Mouse (Mus musculus): Measurements from ENCODE around the gene 1520401A03Rik. TPM values are rescaled to one million over a fixed set of nuclear protein-coding genes. Genes with fewer than 3 reads are reported as not detected.

The 1520401A03Rik gene
- polyA plus RNA-seq, 1 experiment from 2014 or later: not detected

- Histone ChIP-seq H3K4me1 (ENCODE audit: control insufficient read depth, insufficient read depth, low read length) (peaks cover 17% of the 10 kb centered on the region), H3K9me3 (ENCODE audit: control insufficient read depth, low read length) (no peaks in the 10 kb centered on the region), H3K4me3 (ENCODE audit: low read length) (no peak overlapping the region), H3K27ac (ENCODE audit: low read length) (no peak overlapping the region), H3K36me3 (ENCODE audit: control insufficient read depth, insufficient read depth, low read length) (no peaks in the 10 kb centered on the region), H3K27me3 (replicated peaks; ENCODE audit: control insufficient read depth, insufficient read depth, low read length) (no peaks in the 10 kb centered on the region), H3K9ac (ENCODE audit: low read depth, low read length) (no peak overlapping the region), H3K4me2 (ENCODE audit: low read depth, low read length) (no peak overlapping the region)
- 74% methylated on average over 2 of the region's 2 CpGs for WGBS
- ATAC-seq: no peak
Measured at GRCm38 (mm10) chr17:23721886-23722285, 697 bp downstream of the 1520401A03Rik start.

DNA sequence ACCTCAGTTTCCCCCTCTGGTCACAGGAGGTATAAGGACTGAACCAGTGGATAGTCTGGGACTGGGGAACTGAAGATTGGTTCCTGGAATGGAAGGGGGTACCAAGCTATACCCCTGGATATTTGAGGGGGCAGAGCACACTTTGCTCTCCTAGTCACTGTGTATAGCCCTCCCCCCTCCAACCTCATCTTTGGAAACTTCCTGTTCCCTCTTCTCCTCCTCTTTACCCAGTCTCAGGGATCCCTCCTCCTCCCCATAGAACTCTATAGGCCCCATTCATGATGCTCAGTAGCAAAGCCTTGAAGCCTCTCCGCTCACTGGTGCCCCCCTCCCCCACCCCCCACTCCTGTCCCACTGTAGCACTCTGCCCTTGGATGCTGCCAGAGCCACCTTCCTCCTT is 3.1 kb downstream of the 1520401A03Rik start:
- WGBS: 39% methylated on average over 1 of the region's 1 CpGs
- Histone ChIP-seq H3K27ac (ENCODE audit: low read length) (no peak overlapping the region), H3K27me3 (replicated peaks; ENCODE audit: control insufficient read depth, insufficient read depth, low read length) (no peaks in the 10 kb centered on the region), H3K4me1 (ENCODE audit: control insufficient read depth, insufficient read depth, low read length) (peaks cover 11% of the 10 kb centered on the region), H3K9ac (ENCODE audit: low read depth, low read length) (no peak overlapping the region), H3K36me3 (ENCODE audit: control insufficient read depth, insufficient read depth, low read length) (no peaks in the 10 kb centered on the region), H3K9me3 (ENCODE audit: control insufficient read depth, low read length) (no peaks in the 10 kb centered on the region), H3K4me3 (ENCODE audit: low read length) (no peak overlapping the region), H3K4me2 (ENCODE audit: low read depth, low read length) (no peak overlapping the region)
- no peak for ATAC-seq

GRCm38 (mm10) chr17:23717003-23717402 is 5.6 kb downstream of the 1520401A03Rik start:
- Histone ChIP-seq H3K36me3 (ENCODE audit: control insufficient read depth, insufficient read depth, low read length) (no peaks in the 10 kb centered on the region), H3K9me3 (ENCODE audit: control insufficient read depth, low read length) (no peaks in the 10 kb centered on the region), H3K27me3 (replicated peaks; ENCODE audit: control insufficient read depth, insufficient read depth, low read length) (no peaks in the 10 kb centered on the region), H3K4me3 (ENCODE audit: low read length) (no peak overlapping the region), H3K9ac (ENCODE audit: low read depth, low read length) (no peak overlapping the region), H3K4me2 (ENCODE audit: low read depth, low read length) (no peak overlapping the region), H3K4me1 (ENCODE audit: control insufficient read depth, insufficient read depth, low read length) (peaks cover 11% of the 10 kb centered on the region), H3K27ac (ENCODE audit: low read length) (no peak overlapping the region)
- no peak for ATAC-seq
- WGBS: 60% methylated on average over 2 of the region's 2 CpGs

- no peaks in the 10 kb centered on the region for H3K4me1 ChIP-seq (ENCODE audit: control insufficient read depth, insufficient read depth, low read length)
- 3% methylated on average over 3 of the region's 3 CpGs for WGBS
- no peaks in the 10 kb centered on the region for H3K9me3 ChIP-seq (ENCODE audit: control insufficient read depth, low read length)
- H3K27ac ChIP-seq (ENCODE audit: low read length): no peak overlapping the region
- H3K4me3 ChIP-seq (ENCODE audit: low read length): no peak overlapping the region
- no peaks in the 10 kb centered on the region for H3K36me3 ChIP-seq (ENCODE audit: control insufficient read depth, insufficient read depth, low read length)
- H3K9ac ChIP-seq (ENCODE audit: low read depth, low read length): no peak overlapping the region
- no peak overlapping the region for H3K4me2 ChIP-seq (ENCODE audit: low read depth, low read length)
- 0 out of 2 replicates have a peak, but pooled peaks cover 3% of the 10 kb centered on the region for H3K27me3 ChIP-seq (replicated peaks; ENCODE audit: control insufficient read depth, insufficient read depth, low read length)
- peak; percentile 62 for ATAC-seq
Measured at GRCm38 (mm10) chr17:23706212-23706611, 16.4 kb downstream of the 1520401A03Rik start.

GRCm38 (mm10) chr17:23705525-23706104 is 17.0 kb downstream of the 1520401A03Rik start:
- no peak overlapping the region for H3K9ac ChIP-seq (ENCODE audit: low read depth, low read length)
- no peak overlapping the region for H3K27ac ChIP-seq (ENCODE audit: low read length)
- 74% methylated on average over 7 of the region's 7 CpGs for WGBS
- no peaks in the 10 kb centered on the region for H3K36me3 ChIP-seq (ENCODE audit: control insufficient read depth, insufficient read depth, low read length)
- 0 out of 2 replicates have a peak, but pooled peaks cover 7% of the 10 kb centered on the region for H3K27me3 ChIP-seq (replicated peaks; ENCODE audit: control insufficient read depth, insufficient read depth, low read length)
- no peaks in the 10 kb centered on the region for H3K9me3 ChIP-seq (ENCODE audit: control insufficient read depth, low read length)
- no peak overlapping the region for H3K4me2 ChIP-seq (ENCODE audit: low read depth, low read length)
- H3K4me3 ChIP-seq (ENCODE audit: low read length): no peak overlapping the region
- H3K4me1 ChIP-seq (ENCODE audit: control insufficient read depth, insufficient read depth, low read length): no peaks in the 10 kb centered on the region
- no peak for ATAC-seq

- no peak for ATAC-seq
- Histone ChIP-seq H3K27ac (ENCODE audit: low read length) (no peak overlapping the region), H3K4me1 (ENCODE audit: control insufficient read depth, insufficient read depth, low read length) (no peaks in the 10 kb centered on the region), H3K9ac (ENCODE audit: low read depth, low read length) (no peak overlapping the region), H3K27me3 (replicated peaks; ENCODE audit: control insufficient read depth, insufficient read depth, low read length) (peaks cover 7% of the 10 kb centered on the region; the same call in 1 of the 2 replicates), H3K9me3 (ENCODE audit: control insufficient read depth, low read length) (no peaks in the 10 kb centered on the region), H3K4me2 (ENCODE audit: low read depth, low read length) (no peak overlapping the region), H3K4me3 (ENCODE audit: low read length) (no peak overlapping the region), H3K36me3 (ENCODE audit: control insufficient read depth, insufficient read depth, low read length) (no peaks in the 10 kb centered on the region)
- WGBS: 50% methylated on average over 7 of the region's 7 CpGs
Measured at GRCm38 (mm10) chr17:23704741-23705140, 17.8 kb downstream of the 1520401A03Rik start.

DNA sequence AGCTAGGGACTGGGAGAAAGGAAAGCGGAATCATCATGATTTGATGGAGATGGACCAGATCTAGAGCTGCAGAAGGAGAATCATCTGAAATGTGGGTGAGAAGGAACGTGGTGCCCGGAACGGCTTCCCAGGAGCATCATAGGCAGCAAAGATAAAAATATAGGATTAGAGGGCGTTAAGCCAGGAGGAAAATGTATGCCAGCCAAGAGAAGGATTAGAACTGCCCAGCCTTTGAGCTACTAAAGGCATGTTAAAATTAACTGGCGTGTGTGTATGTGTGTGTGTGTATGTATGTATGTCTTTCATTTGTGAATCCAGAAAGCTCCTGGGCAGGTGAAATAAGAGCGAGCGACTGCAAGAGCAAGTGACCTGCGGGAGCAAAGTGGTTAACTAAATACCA is 19.3 kb downstream of the 1520401A03Rik start:
- no peaks in the 10 kb centered on the region for H3K36me3 ChIP-seq (ENCODE audit: control insufficient read depth, insufficient read depth, low read length)
- H3K27me3 ChIP-seq (replicated peaks; ENCODE audit: control insufficient read depth, insufficient read depth, low read length): peaks cover 7% of the 10 kb centered on the region; the same call in 1 of the 2 replicates
- no peak overlapping the region for H3K4me2 ChIP-seq (ENCODE audit: low read depth, low read length)
- no peak overlapping the region for H3K27ac ChIP-seq (ENCODE audit: low read length)
- ATAC-seq: no peak
- H3K9ac ChIP-seq (ENCODE audit: low read depth, low read length): no peak overlapping the region
- H3K4me1 ChIP-seq (ENCODE audit: control insufficient read depth, insufficient read depth, low read length): peaks cover 6% of the 10 kb centered on the region; the same call in 1 of the 2 replicates
- 87% methylated on average over 9 of the region's 9 CpGs for WGBS
- H3K4me3 ChIP-seq (ENCODE audit: low read length): no peak overlapping the region
- no peaks in the 10 kb centered on the region for H3K9me3 ChIP-seq (ENCODE audit: control insufficient read depth, low read length)

DNA sequence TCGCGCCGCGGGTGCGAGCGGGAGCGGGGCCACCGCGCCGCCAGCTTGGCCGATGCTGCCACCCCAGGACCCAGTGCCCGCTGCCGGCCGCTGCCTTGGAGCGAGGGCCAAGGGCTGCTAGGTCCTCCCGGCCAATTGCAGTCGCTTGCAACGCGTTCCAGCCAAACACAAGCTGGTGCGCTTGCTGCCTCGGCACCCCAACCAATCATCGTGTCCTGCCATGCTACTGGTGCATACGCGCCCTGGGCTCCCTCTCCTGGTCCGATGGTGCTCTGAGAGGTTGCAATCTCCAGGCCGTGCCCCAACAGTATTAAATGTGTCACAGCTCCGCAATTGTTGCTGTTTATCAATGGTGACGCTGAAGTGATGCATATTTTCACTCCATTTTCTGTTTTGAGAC is 22.5 kb downstream of the 1520401A03Rik start:
- no peak overlapping the region for H3K27ac ChIP-seq (ENCODE audit: low read length)
- peak; percentile 98 for ATAC-seq
- WGBS: under 1% methylated on average over 28 of the region's 28 CpGs

GRCm38 (mm10) chr17:23699131-23700077 is 23.2 kb downstream of the 1520401A03Rik start:
- Histone ChIP-seq H3K9me3 (ENCODE audit: control insufficient read depth, low read length) (no peaks in the 10 kb centered on the region), H3K36me3 (ENCODE audit: control insufficient read depth, insufficient read depth, low read length) (no peaks in the 10 kb centered on the region), H3K9ac (ENCODE audit: low read depth, low read length) (peak overlapping the region; percentile 70), H3K27ac (ENCODE audit: low read length) (no peak overlapping the region), H3K4me1 (ENCODE audit: control insufficient read depth, insufficient read depth, low read length) (peaks cover 9% of the 10 kb centered on the region; the same call in 1 of the 2 replicates), H3K4me3 (ENCODE audit: low read length) (peak overlapping the region; percentile 77), H3K27me3 (replicated peaks; ENCODE audit: control insufficient read depth, insufficient read depth, low read length) (peaks cover 9% of the 10 kb centered on the region; the same call in 1 of the 2 replicates), H3K4me2 (ENCODE audit: low read depth, low read length) (peak overlapping the region; percentile 100)
- WGBS: under 1% methylated on average over 84 of the region's 101 CpGs
- ATAC-seq: peak; percentile 59

More for the DNA sequence above, 22.5 kb downstream of the 1520401A03Rik start:
- peaks cover 9% of the 10 kb centered on the region; the same call in 1 of the 2 replicates for H3K27me3 ChIP-seq (replicated peaks; ENCODE audit: control insufficient read depth, insufficient read depth, low read length)
- peak overlapping the region; percentile 77 for H3K4me3 ChIP-seq (ENCODE audit: low read length)
- H3K9me3 ChIP-seq (ENCODE audit: control insufficient read depth, low read length): no peaks in the 10 kb centered on the region
- H3K4me2 ChIP-seq (ENCODE audit: low read depth, low read length): peak overlapping the region; percentile 100
- peaks cover 9% of the 10 kb centered on the region; the same call in 1 of the 2 replicates for H3K4me1 ChIP-seq (ENCODE audit: control insufficient read depth, insufficient read depth, low read length)
- peak overlapping the region; percentile 70 for H3K9ac ChIP-seq (ENCODE audit: low read depth, low read length)
- no peaks in the 10 kb centered on the region for H3K36me3 ChIP-seq (ENCODE audit: control insufficient read depth, insufficient read depth, low read length)
